Mouse (Mus musculus): ENCODE measurements around the gene Pdlim4. TPM values are rescaled to one million over a fixed set of nuclear protein-coding genes. Genes with fewer than 3 reads are reported as not detected.
A peak's percentile ranks its signal among the peaks of the same experiment; 100 is the strongest.

Gene Pdlim4
- polyA plus RNA-seq, 1 experiment from 2014 or later: 38.4 TPM

GRCm38 (mm10) chr11:54100692-54101591 lies 32.1 kb upstream of the Pdlim4 start:
- DNase-seq (ENCODE audit: low spot score, missing footprints) (peak; percentile 94), ATAC-seq (ENCODE audit: low FRiP score) (peak; percentile 80)
- Histone ChIP-seq H3K27me3 (ENCODE audit: control insufficient read depth, insufficient read depth, low read length) (peaks cover 13% of the 10 kb centered on the region), H3K4me1 (ENCODE audit: control insufficient read depth, insufficient read depth, low read length) (peaks cover 9% of the 10 kb centered on the region), H3K4me3 (ENCODE audit: low read depth, low read length) (peak overlapping the region; percentile 54), H3K9ac (ENCODE audit: low read length) (peak overlapping the region; percentile 69), H3K9me3 (ENCODE audit: control insufficient read depth, low read length) (no peaks in the 10 kb centered on the region), H3K36me3 (ENCODE audit: control insufficient read depth, insufficient read depth, low read length) (no peaks in the 10 kb centered on the region), H3K27ac (ENCODE audit: low read depth, low read length) (no peak overlapping the region), H3K4me2 (peak overlapping the region; percentile 96)
- under 1% methylated on average over 49 of the region's 83 CpGs for WGBS

GRCm38 (mm10) chr11:54100045-54100691 lies 31.4 kb upstream of the Pdlim4 start, which contains the start of gene P4ha2:
Gene P4ha2 (plus strand): TSS chr11:54100095.
- H3K9ac ChIP-seq (ENCODE audit: low read length): peak within 1 kb of the TSS; percentile 69
- H3K27me3 ChIP-seq (ENCODE audit: control insufficient read depth, insufficient read depth, low read length): peaks cover 13% of the 10 kb centered on the region
- H3K9me3 ChIP-seq (ENCODE audit: control insufficient read depth, low read length): no peaks in the 10 kb centered on the region
- peak within 1 kb of the TSS; percentile 54 for H3K4me3 ChIP-seq (ENCODE audit: low read depth, low read length)
- H3K27ac ChIP-seq (ENCODE audit: low read depth, low read length): no peak within 1 kb of the TSS
- ATAC-seq (ENCODE audit: low FRiP score) (peak; percentile 19), DNase-seq (ENCODE audit: low spot score, missing footprints) (no peak)
- H3K4me1 ChIP-seq (ENCODE audit: control insufficient read depth, insufficient read depth, low read length): peaks cover 9% of the 10 kb centered on the region
- peak within 1 kb of the TSS; percentile 96 for H3K4me2 ChIP-seq
- H3K36me3 ChIP-seq (ENCODE audit: control insufficient read depth, insufficient read depth, low read length): no peaks in the 10 kb centered on the region
- WGBS: 42% methylated on average over 10 of the region's 10 CpGs

DNA sequence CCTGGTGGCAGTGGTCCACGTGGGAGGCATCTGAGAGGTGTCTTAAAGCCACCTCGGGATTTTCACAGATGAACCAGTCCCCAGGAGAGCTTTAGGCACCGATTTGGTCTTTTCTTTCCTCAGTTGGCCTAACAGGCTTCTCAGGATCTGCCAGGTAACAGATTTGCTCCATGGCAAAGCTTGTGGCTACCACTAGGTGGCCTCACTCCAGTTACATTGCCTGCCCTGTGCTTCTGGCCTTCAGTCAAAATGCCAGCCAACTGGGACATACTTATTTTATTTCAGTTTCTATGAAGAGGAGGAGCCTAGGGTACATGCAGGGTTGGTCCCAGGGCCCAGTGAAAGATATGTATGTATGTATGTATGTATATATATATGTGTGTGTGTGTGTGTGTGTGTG lies 24.2 kb upstream of the Pdlim4 start:
- no peak for DNase-seq (ENCODE audit: low spot score, missing footprints)
- no peak for ATAC-seq (ENCODE audit: low FRiP score)

DNA sequence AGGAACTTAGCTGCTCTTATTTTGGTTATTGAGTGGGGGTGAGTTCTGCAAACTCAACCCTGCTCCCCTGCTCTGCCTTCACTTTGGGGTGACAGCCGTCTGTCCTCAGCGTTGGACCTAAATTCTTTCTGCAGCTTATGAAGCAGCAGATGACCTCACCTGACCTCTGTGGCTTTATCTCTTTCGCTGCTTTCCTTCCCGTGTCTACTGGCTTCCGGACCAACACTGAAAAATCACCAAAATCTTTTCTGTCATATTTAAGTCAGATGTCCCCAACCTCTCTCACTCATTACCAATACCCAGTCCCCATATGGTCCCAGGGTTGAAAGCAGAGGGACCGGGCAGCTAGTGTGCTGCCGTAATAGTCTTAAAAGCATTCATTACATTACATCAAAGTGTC lies 23.4 kb upstream of the Pdlim4 start:
- no peak overlapping the region for H3K9ac ChIP-seq (ENCODE audit: low read length)
- no peaks in the 10 kb centered on the region for H3K27me3 ChIP-seq (ENCODE audit: control insufficient read depth, insufficient read depth, low read length)
- H3K36me3 ChIP-seq (ENCODE audit: control insufficient read depth, insufficient read depth, low read length): no peaks in the 10 kb centered on the region
- no peaks in the 10 kb centered on the region for H3K9me3 ChIP-seq (ENCODE audit: control insufficient read depth, low read length)
- no peak overlapping the region for H3K27ac ChIP-seq (ENCODE audit: low read depth, low read length)
- no peaks in the 10 kb centered on the region for H3K4me1 ChIP-seq (ENCODE audit: control insufficient read depth, insufficient read depth, low read length)
- H3K4me2 ChIP-seq: no peak overlapping the region
- WGBS: 54% methylated on average over 7 of the region's 7 CpGs
- DNase-seq (ENCODE audit: low spot score, missing footprints) (no peak), ATAC-seq (ENCODE audit: low FRiP score) (no peak)
- H3K4me3 ChIP-seq (ENCODE audit: low read depth, low read length): no peak overlapping the region

More for the DNA sequence above, 24.2 kb upstream of the Pdlim4 start:
- Histone ChIP-seq H3K9ac (ENCODE audit: low read length) (no peak overlapping the region), H3K4me1 (ENCODE audit: control insufficient read depth, insufficient read depth, low read length) (no peaks in the 10 kb centered on the region), H3K4me2 (no peak overlapping the region), H3K9me3 (ENCODE audit: control insufficient read depth, low read length) (no peaks in the 10 kb centered on the region), H3K27ac (ENCODE audit: low read depth, low read length) (no peak overlapping the region), H3K36me3 (ENCODE audit: control insufficient read depth, insufficient read depth, low read length) (no peaks in the 10 kb centered on the region), H3K27me3 (ENCODE audit: control insufficient read depth, insufficient read depth, low read length) (no peaks in the 10 kb centered on the region), H3K4me3 (ENCODE audit: low read depth, low read length) (no peak overlapping the region)
- WGBS: 8% methylated on average over 3 of the region's 3 CpGs

DNA sequence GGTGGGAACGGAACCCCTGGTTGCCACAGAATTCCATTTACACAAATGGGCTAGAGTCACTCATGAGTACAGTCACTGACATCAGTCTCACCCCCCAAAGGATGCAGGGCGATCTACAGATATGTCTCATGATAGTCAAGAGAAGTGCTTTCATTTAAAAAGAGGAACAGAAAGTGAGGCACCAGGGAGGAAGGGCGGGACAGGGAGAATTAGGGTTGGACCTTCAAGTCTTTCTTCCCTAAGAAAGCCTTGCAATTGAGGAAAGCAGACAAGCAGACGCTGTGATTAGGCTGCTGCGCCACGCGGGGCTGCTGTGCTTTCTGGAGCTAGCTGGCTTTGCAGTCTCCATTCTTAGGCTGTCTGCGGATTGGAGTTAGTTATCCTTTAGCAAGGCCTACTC lies 22.9 kb upstream of the Pdlim4 start:
- no peak overlapping the region for H3K4me3 ChIP-seq (ENCODE audit: low read depth, low read length)
- ATAC-seq (ENCODE audit: low FRiP score): no peak
- no peaks in the 10 kb centered on the region for H3K27me3 ChIP-seq (ENCODE audit: control insufficient read depth, insufficient read depth, low read length)
- H3K9me3 ChIP-seq (ENCODE audit: control insufficient read depth, low read length): no peaks in the 10 kb centered on the region
- H3K4me2 ChIP-seq: no peak overlapping the region
- no peaks in the 10 kb centered on the region for H3K36me3 ChIP-seq (ENCODE audit: control insufficient read depth, insufficient read depth, low read length)
- no peak overlapping the region for H3K9ac ChIP-seq (ENCODE audit: low read length)
- 52% methylated on average over 8 of the region's 8 CpGs for WGBS
- H3K27ac ChIP-seq (ENCODE audit: low read depth, low read length): no peak overlapping the region
- H3K4me1 ChIP-seq (ENCODE audit: control insufficient read depth, insufficient read depth, low read length): no peaks in the 10 kb centered on the region
- DNase-seq (ENCODE audit: low spot score, missing footprints): no peak

DNA sequence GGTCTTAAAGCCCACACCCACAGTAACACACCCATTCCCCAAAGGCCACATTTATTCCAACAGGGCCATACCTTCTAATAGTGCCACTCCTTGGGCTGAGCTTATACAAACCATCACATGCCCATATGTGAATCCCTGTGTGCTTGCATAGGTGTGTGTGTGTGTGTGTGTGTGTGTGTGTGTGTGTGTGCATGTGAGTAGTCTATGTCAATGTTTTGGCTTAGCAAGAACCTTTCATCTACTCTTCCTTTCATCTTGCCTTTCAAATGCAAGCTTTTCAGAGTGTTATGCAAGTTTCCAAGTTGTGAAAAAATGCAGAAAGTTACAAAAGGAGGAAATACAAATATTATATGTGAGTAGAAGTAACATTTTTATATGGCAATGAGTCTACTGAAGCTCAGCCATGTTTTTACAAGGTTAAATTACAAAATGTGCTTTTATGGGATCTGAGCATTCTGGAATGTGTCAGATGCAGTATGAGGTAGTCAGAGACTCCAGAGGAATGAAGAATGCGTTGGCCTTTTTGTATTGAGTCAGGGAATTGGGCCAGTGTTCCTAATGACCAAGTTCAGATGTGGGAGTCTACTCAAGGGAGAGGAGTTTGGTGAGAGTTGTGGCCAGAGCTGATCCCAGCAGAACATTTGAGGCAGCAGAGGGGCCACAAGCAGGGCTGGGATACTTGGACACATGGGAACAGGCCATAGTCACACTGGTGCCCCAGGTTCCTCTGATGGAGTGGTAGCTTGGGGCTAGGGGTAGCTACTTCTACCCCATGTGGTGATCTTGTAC lies 21.5 kb upstream of the Pdlim4 start:
- ATAC-seq (ENCODE audit: low FRiP score) (no peak), DNase-seq (ENCODE audit: low spot score, missing footprints) (no peak)
- H3K27ac ChIP-seq (ENCODE audit: low read depth, low read length): no peak overlapping the region
- H3K4me3 ChIP-seq (ENCODE audit: low read depth, low read length): no peak overlapping the region
- WGBS: 70% methylated on average over 1 of the region's 1 CpGs
- H3K36me3 ChIP-seq (ENCODE audit: control insufficient read depth, insufficient read depth, low read length): no peaks in the 10 kb centered on the region
- H3K4me1 ChIP-seq (ENCODE audit: control insufficient read depth, insufficient read depth, low read length): no peaks in the 10 kb centered on the region
- no peak overlapping the region for H3K4me2 ChIP-seq
- no peaks in the 10 kb centered on the region for H3K27me3 ChIP-seq (ENCODE audit: control insufficient read depth, insufficient read depth, low read length)
- no peak overlapping the region for H3K9ac ChIP-seq (ENCODE audit: low read length)
- H3K9me3 ChIP-seq (ENCODE audit: control insufficient read depth, low read length): no peaks in the 10 kb centered on the region

DNA sequence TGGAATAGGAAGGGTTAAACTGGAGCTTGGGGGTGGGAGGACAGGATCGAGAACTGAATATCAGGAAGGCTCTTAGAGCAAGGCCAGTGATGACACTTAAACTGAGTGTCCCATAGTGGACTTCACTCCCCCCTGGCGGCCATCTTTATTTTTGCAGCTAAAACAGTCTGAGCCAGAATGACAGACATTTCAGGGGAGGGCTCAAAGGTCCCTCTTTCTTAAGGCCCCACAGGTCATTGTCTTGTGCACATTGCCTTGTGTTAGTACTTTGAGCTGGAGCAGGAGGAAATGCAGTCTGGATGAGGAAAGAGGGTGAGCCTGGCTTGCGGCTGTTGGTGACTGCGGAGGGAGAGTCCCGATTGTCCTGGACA lies 20.1 kb upstream of the Pdlim4 start:
- Histone ChIP-seq H3K27ac (ENCODE audit: low read depth, low read length) (no peak overlapping the region), H3K9me3 (ENCODE audit: control insufficient read depth, low read length) (no peaks in the 10 kb centered on the region), H3K4me3 (ENCODE audit: low read depth, low read length) (no peak overlapping the region), H3K27me3 (ENCODE audit: control insufficient read depth, insufficient read depth, low read length) (no peaks in the 10 kb centered on the region), H3K36me3 (ENCODE audit: control insufficient read depth, insufficient read depth, low read length) (no peaks in the 10 kb centered on the region), H3K4me1 (ENCODE audit: control insufficient read depth, insufficient read depth, low read length) (no peaks in the 10 kb centered on the region), H3K9ac (ENCODE audit: low read length) (no peak overlapping the region), H3K4me2 (no peak overlapping the region)
- DNase-seq (ENCODE audit: low spot score, missing footprints): peak; percentile 98
- WGBS: 56% methylated on average over 5 of the region's 5 CpGs
- ATAC-seq (ENCODE audit: low FRiP score): peak; percentile 44; the same call in 1 of the 2 replicates

GRCm38 (mm10) chr11:54088253-54088946 lies 19.6 kb upstream of the Pdlim4 start:
- H3K27me3 ChIP-seq (ENCODE audit: control insufficient read depth, insufficient read depth, low read length): no peaks in the 10 kb centered on the region
- H3K4me2 ChIP-seq: no peak overlapping the region
- H3K36me3 ChIP-seq (ENCODE audit: control insufficient read depth, insufficient read depth, low read length): no peaks in the 10 kb centered on the region
- no peak overlapping the region for H3K27ac ChIP-seq (ENCODE audit: low read depth, low read length)
- H3K4me1 ChIP-seq (ENCODE audit: control insufficient read depth, insufficient read depth, low read length): no peaks in the 10 kb centered on the region
- no peak overlapping the region for H3K9ac ChIP-seq (ENCODE audit: low read length)
- DNase-seq (ENCODE audit: low spot score, missing footprints) (no peak), ATAC-seq (ENCODE audit: low FRiP score) (no peak)
- no peaks in the 10 kb centered on the region for H3K9me3 ChIP-seq (ENCODE audit: control insufficient read depth, low read length)
- no peak overlapping the region for H3K4me3 ChIP-seq (ENCODE audit: low read depth, low read length)
- WGBS: 84% methylated on average over 7 of the region's 7 CpGs

All from midbrain, embryonic 11.5 days (tissue).